Mouse (Mus musculus) hindbrain, embryonic 15.5 days (tissue): ENCODE measurements around the gene Exoc7. TPM values are rescaled to one million over a fixed set of nuclear protein-coding genes. Genes with fewer than 3 reads are reported as not detected.

Experiments used
- ATAC-seq: fragments of 200-750 bp; cut with Nextera tagmentation; 2 replicates; pipeline ENCODE4 v1.8.0; 2017; ENCODE audit warnings: low read depth, moderate number of reproducible peaks, moderate TSS enrichment; ENCODE audit not compliant: low FRiP score
- H3K27ac ChIP-seq: fragments of 300-500 bp; sonication (generic); replicated peaks from 2 replicates; pipeline ENCODE4 v1.5.1; 2015; ENCODE audit warnings: mild to moderate bottlenecking, inconsistent platforms
- H3K27me3 ChIP-seq: fragments of 300-500 bp; sonication (generic); 2 replicates; pipeline ENCODE4 v1.6.1; 2015; ENCODE audit warnings: control low read depth, inconsistent platforms
- H3K36me3 ChIP-seq: fragments of 300-500 bp; sonication (generic); 2 replicates; pipeline ENCODE4 v1.6.1; 2015; ENCODE audit warnings: control low read depth, inconsistent platforms
- H3K4me1 ChIP-seq: fragments of 300-500 bp; sonication (generic); replicated peaks from 2 replicates; pipeline ENCODE4 v1.6.1; 2015; ENCODE audit warnings: control low read depth, inconsistent platforms
- H3K4me2 ChIP-seq: fragments of 300-500 bp; sonication (generic); 2 replicates; pipeline ENCODE4 v1.6.1; 2015; ENCODE audit warnings: moderate library complexity, mild to moderate bottlenecking, inconsistent platforms
- H3K4me3 ChIP-seq: fragments of 300-500 bp; sonication (generic); 2 replicates; pipeline ENCODE4 v1.5.1; 2015; ENCODE audit warnings: mild to moderate bottlenecking, inconsistent platforms
- H3K9ac ChIP-seq: fragments of 300-500 bp; sonication (generic); 2 replicates; pipeline ENCODE4 v1.6.1; 2015; ENCODE audit warnings: inconsistent platforms
- H3K9me3 ChIP-seq: fragments of 300-500 bp; sonication (generic); 2 replicates; pipeline ENCODE4 v1.6.1; 2016; ENCODE audit warnings: control low read depth, inconsistent platforms
- WGBS: fragments of 180-500 bp; shearing (Covaris S2); methylation state at CpG from one replicate; pipeline ENCODE4 v1.1.7; 2015; 5-methylcytosine and 5-hydroxymethylcytosine counted together
- polyA plus RNA-seq: library from polyadenylated mRNA; unstranded; fragments of >200 nt; fragmentation: Nextera tagmentation; extraction: Ambion mirVana; gene quantifications from 2 replicates; pipeline ENCODE4 v1.2.1, GENCODE M21; 2015

Gene Exoc7
- polyA plus RNA-seq, 1 experiment from 2014 or later: 108 TPM

DNA sequence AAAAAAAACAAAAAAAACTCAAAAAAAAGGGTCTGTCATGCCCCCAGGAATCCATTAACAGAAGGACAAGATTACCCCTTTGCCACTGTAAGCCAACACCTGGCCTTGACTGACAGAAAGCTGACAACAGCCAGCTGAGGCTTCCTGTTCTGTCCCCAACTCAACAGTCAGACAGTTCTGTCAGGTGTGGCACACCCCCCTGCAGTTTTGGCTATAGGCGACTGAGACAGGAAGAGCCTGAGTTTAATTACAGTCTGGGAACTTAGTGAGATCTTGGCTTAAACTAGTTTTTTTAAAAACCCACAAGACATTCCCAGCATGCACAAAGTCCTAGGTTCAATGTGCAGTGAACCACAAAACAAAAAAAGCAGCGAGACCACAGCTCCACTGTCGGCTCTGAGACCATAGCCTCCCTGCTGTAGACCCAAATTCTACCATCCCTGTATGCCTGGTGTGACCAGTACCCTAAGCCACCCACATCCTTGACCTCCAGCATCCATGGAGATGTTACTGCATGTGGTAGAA is 53.9 kb downstream of the Exoc7 start:
- Histone ChIP-seq H3K4me1 (no peaks in the 10 kb centered on the region), H3K9ac (no peak overlapping the region), H3K4me3 (no peak overlapping the region), H3K4me2 (no peak overlapping the region), H3K27ac (no peak overlapping the region), H3K9me3 (no peaks in the 10 kb centered on the region), H3K27me3 (no peaks in the 10 kb centered on the region), H3K36me3 (peaks cover 80% of the 10 kb centered on the region)
- WGBS: 83% methylated on average over 3 of the region's 3 CpGs
- no peak for ATAC-seq

- 94% methylated on average over 8 of the region's 8 CpGs for WGBS
- Histone ChIP-seq H3K9me3 (no peaks in the 10 kb centered on the region), H3K4me2 (no peak overlapping the region), H3K27ac (no peak overlapping the region), H3K4me1 (no peaks in the 10 kb centered on the region), H3K9ac (no peak overlapping the region), H3K4me3 (no peak overlapping the region), H3K27me3 (no peaks in the 10 kb centered on the region), H3K36me3 (peaks cover 85% of the 10 kb centered on the region)
- no peak for ATAC-seq
Measured at GRCm38 (mm10) chr11:116250898-116251297, 56.1 kb downstream of the Exoc7 start.

- 88% methylated on average over 14 of the region's 14 CpGs for WGBS
- no peak for ATAC-seq
Measured at GRCm38 (mm10) chr11:116247502-116248222, 59.4 kb downstream of the Exoc7 start.

GRCm38 (mm10) chr11:116245616-116246015 is 61.4 kb downstream of the Exoc7 start:
- Histone ChIP-seq H3K4me2 (no peak overlapping the region), H3K27me3 (no peaks in the 10 kb centered on the region), H3K36me3 (peaks cover 65% of the 10 kb centered on the region), H3K4me1 (no peaks in the 10 kb centered on the region), H3K9me3 (no peaks in the 10 kb centered on the region), H3K4me3 (no peak overlapping the region), H3K9ac (no peak overlapping the region), H3K27ac (no peak overlapping the region)
- no peak for ATAC-seq
- WGBS: 75% methylated on average over 6 of the region's 6 CpGs

More at GRCm38 (mm10) chr11:116247502-116248222, 59.4 kb downstream of the Exoc7 start:
- Histone ChIP-seq H3K27ac (no peak overlapping the region), H3K4me1 (no peaks in the 10 kb centered on the region), H3K36me3 (peaks cover 85% of the 10 kb centered on the region), H3K4me2 (no peak overlapping the region), H3K27me3 (no peaks in the 10 kb centered on the region), H3K9ac (no peak overlapping the region), H3K9me3 (no peaks in the 10 kb centered on the region), H3K4me3 (no peak overlapping the region)

DNA sequence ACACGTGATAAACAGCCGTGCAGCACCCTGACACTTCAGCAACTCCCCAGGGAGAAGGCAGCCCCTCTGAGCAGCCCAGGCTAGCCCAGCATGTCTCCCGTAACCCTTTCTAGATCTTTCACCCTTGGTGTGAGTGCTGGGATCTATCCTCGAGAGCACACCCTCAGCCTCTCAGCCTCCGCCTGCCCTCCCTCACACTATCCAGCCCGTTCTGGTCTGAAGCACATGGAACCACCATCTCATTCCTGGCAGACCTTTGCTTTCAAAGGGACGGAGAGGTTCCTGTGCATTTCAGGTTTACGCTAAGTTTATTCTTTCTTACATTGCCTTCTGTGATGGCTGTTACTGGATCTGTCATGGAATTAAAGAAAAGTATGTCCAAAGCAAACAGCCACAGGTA is 62.5 kb downstream of the Exoc7 start:
- Histone ChIP-seq H3K36me3 (peaks cover 56% of the 10 kb centered on the region), H3K9me3 (no peaks in the 10 kb centered on the region)
- ATAC-seq: no peak

DNA sequence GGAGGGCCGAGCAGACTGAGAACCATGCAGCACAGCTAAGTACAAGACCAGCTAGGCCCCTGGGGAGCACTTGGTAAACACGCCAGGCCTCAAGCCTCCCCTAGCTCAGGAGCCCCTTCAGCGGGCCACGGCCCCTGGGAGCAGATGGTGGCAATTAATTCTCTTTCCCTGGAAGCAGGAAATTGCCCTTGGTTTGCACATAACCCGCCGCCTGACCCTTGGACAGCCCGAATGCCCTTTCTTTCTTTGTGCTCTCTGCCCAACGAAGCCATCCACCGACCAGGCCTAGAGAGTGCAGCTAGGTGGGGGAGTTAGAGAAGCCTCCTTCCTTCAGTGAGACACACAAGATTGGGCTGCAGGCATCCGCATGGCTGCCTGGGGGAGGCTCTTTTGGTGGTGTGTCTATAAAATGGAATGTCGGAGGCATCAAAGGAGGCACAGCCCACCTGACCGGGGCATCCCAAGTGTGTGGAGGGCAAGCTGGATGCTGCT is 65.2 kb downstream of the Exoc7 start:
- H3K27me3 ChIP-seq: peaks cover 19% of the 10 kb centered on the region
- no peak for ATAC-seq
- peaks cover 35% of the 10 kb centered on the region for H3K36me3 ChIP-seq
- no peak overlapping the region for H3K4me3 ChIP-seq
- H3K9ac ChIP-seq: no peak overlapping the region
- no peak overlapping the region for H3K27ac ChIP-seq
- H3K4me2 ChIP-seq: no peak overlapping the region
- 51% methylated on average over 12 of the region's 12 CpGs for WGBS
- H3K9me3 ChIP-seq: no peaks in the 10 kb centered on the region
- no peaks in the 10 kb centered on the region for H3K4me1 ChIP-seq

More for the DNA sequence above, 62.5 kb downstream of the Exoc7 start:
- Histone ChIP-seq H3K27ac (no peak overlapping the region), H3K4me1 (no peaks in the 10 kb centered on the region), H3K27me3 (no peaks in the 10 kb centered on the region), H3K4me3 (no peak overlapping the region), H3K9ac (no peak overlapping the region), H3K4me2 (no peak overlapping the region)
- 91% methylated on average over 8 of the region's 8 CpGs for WGBS

DNA sequence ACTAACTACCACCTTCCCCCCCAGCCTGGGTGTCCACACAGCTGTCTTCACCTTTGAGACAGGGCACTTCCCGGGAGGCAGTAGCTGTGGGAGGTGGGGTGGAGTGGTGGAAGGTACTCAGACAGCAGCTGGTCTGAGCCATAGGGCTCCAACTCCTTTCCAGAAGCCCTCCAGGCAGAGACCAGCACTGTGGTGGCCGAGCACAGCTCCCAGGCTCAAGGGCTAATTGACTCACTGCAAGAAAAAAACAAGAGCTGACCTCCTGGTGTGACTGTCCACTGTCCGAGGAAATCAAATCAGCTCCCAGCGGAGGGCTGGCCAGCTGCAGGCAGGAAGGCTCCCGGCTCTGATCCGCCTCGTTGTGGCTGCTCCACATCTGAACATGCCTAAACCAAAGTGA is 67.2 kb downstream of the Exoc7 start:
- Histone ChIP-seq H3K4me2 (no peak overlapping the region), H3K36me3 (peaks cover 15% of the 10 kb centered on the region), H3K4me3 (no peak overlapping the region), H3K9ac (no peak overlapping the region), H3K9me3 (no peaks in the 10 kb centered on the region), H3K27me3 (peaks cover 19% of the 10 kb centered on the region), H3K4me1 (no peaks in the 10 kb centered on the region), H3K27ac (no peak overlapping the region)
- ATAC-seq: no peak
- 10% methylated on average over 7 of the region's 7 CpGs for WGBS

Other genes with a start within 250 kb of the Exoc7 start
- gene Unc13d, start 229.3 kb downstream of the Exoc7 start, polyA plus RNA-seq: 1.0 and 1.6 TPM in 2 replicates
- 149 and 196 TPM in 2 replicates for gene Wbp2, start 220.2 kb downstream of the Exoc7 start, polyA plus RNA-seq
- gene Trim47, start 180.0 kb downstream of the Exoc7 start, polyA plus RNA-seq: 10.9 and 11.6 TPM in 2 replicates
- 3.0 and 4.0 TPM in 2 replicates for gene Trim65, start 176.1 kb downstream of the Exoc7 start, polyA plus RNA-seq
- 86.2 and 89.0 TPM in 2 replicates for gene Mrpl38, start 168.4 kb downstream of the Exoc7 start, polyA plus RNA-seq
- 55.7 and 59.0 TPM in 2 replicates for gene Fbf1, start 139.1 kb downstream of the Exoc7 start, polyA plus RNA-seq
- 90.6 and 104 TPM in 2 replicates for gene Ten1, start 108.4 kb downstream of the Exoc7 start, polyA plus RNA-seq
- 60.6 and 61.4 TPM in 2 replicates for gene Acox1, start 108.2 kb downstream of the Exoc7 start, polyA plus RNA-seq
- gene Evpl, start 69.2 kb downstream of the Exoc7 start, polyA plus RNA-seq: 1.0 and 1.1 TPM in 2 replicates
- gene Srp68, start 33.0 kb downstream of the Exoc7 start, polyA plus RNA-seq: 63.9 and 66.1 TPM in 2 replicates
- gene Galr2, start 26.3 kb downstream of the Exoc7 start, polyA plus RNA-seq: 0.51 and 0.68 TPM in 2 replicates
- gene Foxj1, start 28.2 kb upstream of the Exoc7 start, polyA plus RNA-seq: 13.7 and 23.2 TPM in 2 replicates
- gene Rnf157, start 105.8 kb upstream of the Exoc7 start, polyA plus RNA-seq: 69.8 and 78.1 TPM in 2 replicates
- gene Ubald2, start 126.9 kb upstream of the Exoc7 start, polyA plus RNA-seq: 42.7 and 44.3 TPM in 2 replicates
- 0.07 and 0.47 TPM in 2 replicates for gene Qrich2, start 159.0 kb upstream of the Exoc7 start, polyA plus RNA-seq
- gene Prpsap1, start 187.0 kb upstream of the Exoc7 start, polyA plus RNA-seq: 181 and 186 TPM in 2 replicates
- gene Sphk1, start 223.7 kb upstream of the Exoc7 start, polyA plus RNA-seq: 8.4 and 11.0 TPM in 2 replicates